Mouse (Mus musculus): ENCODE data around the gene Ripor2.

- peak; percentile 99 for TF ChIP-seq CTCF (IDR thresholded peaks at IDR 0.05; ENCODE audit: borderline replicate concordance, insufficient read depth, low read length)
- TF ChIP-seq POLR2A (IDR thresholded peaks at IDR 0.05; ENCODE audit: low read depth, low read length): no peak
Measured at GRCm38 (mm10) chr13:24713434-24714000, 131.5 kb downstream of the Ripor2 start.

Measured in embryonic fibroblast, embryonic 13.5 days (primary cell).